Mouse (Mus musculus) MEL (cell line): ENCODE measurements around the gene Cbfa2t2. TPM values are rescaled to one million over a fixed set of nuclear protein-coding genes. Genes with fewer than 3 reads are reported as not detected.

Experiments used
- DNase-seq: peaks from one replicate; pipeline ENCODE4 v3.0.0; 2011; ENCODE audit warnings: low read depth, low spot score
- H3K27ac ChIP-seq: 2 replicates; pipeline ENCODE4 v1.5.1; 2012; ENCODE audit warnings: low read depth, mild to moderate bottlenecking, control low read depth, low read length, moderate library complexity; ENCODE audit not compliant: control insufficient read depth
- H3K27me3 ChIP-seq, 2 experiments: fragments of 150-350 bp in 1 of 2; sonication (generic) in 1 of 2; 2 replicates each; pipeline ENCODE4 v1.6.1; 2012; ENCODE audit warnings: low read length in 2 of 2, mild to moderate bottlenecking in 2 of 2, improper control_type of control experiment in 1 of 2, moderate library complexity in 1 of 2; ENCODE audit not compliant: insufficient read depth in 2 of 2, control insufficient read depth in 1 of 2
- H3K36me3 ChIP-seq, 2 experiments: 2 replicates each; pipeline ENCODE4 v1.6.1; 2012 to 2014; ENCODE audit warnings: low read length in 2 of 2, improper control_type of control experiment in 1 of 2, inconsistent platforms in 1 of 2, mild to moderate bottlenecking in 1 of 2; ENCODE audit not compliant: insufficient read depth in 2 of 2, control insufficient read depth in 1 of 2
- H3K4me1 ChIP-seq, 2 experiments: fragments of 150-350 bp in 1 of 2; sonication (generic) in 1 of 2; 2 replicates each; pipeline ENCODE4 v1.6.1; 2012; ENCODE audit warnings: low read length in 2 of 2, improper control_type of control experiment in 1 of 2, mild to moderate bottlenecking in 1 of 2; ENCODE audit not compliant: insufficient read depth in 2 of 2, control insufficient read depth in 1 of 2
- H3K4me3 ChIP-seq, 2 experiments: fragments of 150-350 bp in 1 of 2; sonication (generic) in 1 of 2; 2 replicates each; pipeline ENCODE4 v1.5.1; 2012; ENCODE audit warnings: low read depth in 2 of 2, low read length in 2 of 2, mild to moderate bottlenecking in 2 of 2, moderate library complexity in 2 of 2, control low read depth in 1 of 2, improper control_type of control experiment in 1 of 2; ENCODE audit not compliant: control insufficient read depth in 1 of 2, insufficient read depth in 1 of 2
- H3K79me2 ChIP-seq: 2 replicates; pipeline ENCODE4 v1.6.1; 2012; ENCODE audit warnings: mild to moderate bottlenecking, low read length, moderate library complexity; ENCODE audit not compliant: control insufficient read depth, poor library complexity, insufficient read depth
- H3K9ac ChIP-seq: 2 replicates; pipeline ENCODE4 v1.6.1; 2012; ENCODE audit warnings: low read depth, mild to moderate bottlenecking, control low read depth, low read length, moderate library complexity; ENCODE audit not compliant: control insufficient read depth, poor library complexity, severe bottlenecking
- H3K9me3 ChIP-seq: fragments of 150-350 bp; sonication (generic); replicated peaks from 2 replicates; pipeline ENCODE4 v1.6.1; 2012; ENCODE audit warnings: mild to moderate bottlenecking, low read length, improper control_type of control experiment, moderate library complexity; ENCODE audit not compliant: insufficient read depth
- BHLHE40 ChIP-seq: IDR thresholded peaks from 2 replicates; pipeline ENCODE4 v1.6.1; 2012; ENCODE audit warnings: low read depth, mild to moderate bottlenecking, inconsistent platforms, low read length, improper control_type of control experiment, borderline replicate concordance
- E2F4 ChIP-seq: IDR thresholded peaks from 2 replicates; pipeline ENCODE4 v1.6.1; 2011; ENCODE audit warnings: low read depth, low read length, improper control_type of control experiment, borderline replicate concordance
- ETS1 ChIP-seq: IDR thresholded peaks from 2 replicates; pipeline ENCODE4 v1.6.1; 2012; ENCODE audit warnings: low read depth, mild to moderate bottlenecking, inconsistent platforms, low read length, improper control_type of control experiment, moderate library complexity
- GABPA ChIP-seq: IDR thresholded peaks from 2 replicates; pipeline ENCODE4 v1.6.1; 2012; ENCODE audit warnings: low read depth, mild to moderate bottlenecking, inconsistent platforms, low read length, improper control_type of control experiment, moderate library complexity
- KAT2A ChIP-seq: conservative IDR thresholded peaks from 2 replicates; pipeline ENCODE4 v1.6.1; 2012; ENCODE audit warnings: low read depth, low read length, improper control_type of control experiment, inconsistent platforms
- MAX ChIP-seq: IDR thresholded peaks from 2 replicates; pipeline ENCODE4 v1.6.1; 2011; ENCODE audit warnings: low read length, improper control_type of control experiment
- MAZ ChIP-seq: IDR thresholded peaks from 2 replicates; pipeline ENCODE4 v1.6.1; 2012; ENCODE audit warnings: low read depth, mild to moderate bottlenecking, inconsistent platforms, low read length, improper control_type of control experiment
- MXI1 ChIP-seq: IDR thresholded peaks from 2 replicates; pipeline ENCODE4 v1.6.1; 2011; ENCODE audit warnings: mild to moderate bottlenecking, low read depth, low read length, improper control_type of control experiment
- NELFE ChIP-seq: IDR thresholded peaks from 2 replicates; pipeline ENCODE4 v1.6.1; 2011; ENCODE audit warnings: low read depth, low read length, improper control_type of control experiment
- NRF1 ChIP-seq: IDR thresholded peaks from 2 replicates; pipeline ENCODE4 v1.6.1; 2014; ENCODE audit warnings: low read depth, mild to moderate bottlenecking, inconsistent platforms, low read length, improper control_type of control experiment, moderate library complexity; ENCODE audit not compliant: poor library complexity, insufficient read depth, severe bottlenecking
- SIN3A ChIP-seq: IDR thresholded peaks from 2 replicates; pipeline ENCODE4 v1.6.1; 2012; ENCODE audit warnings: low read length, improper control_type of control experiment, inconsistent platforms
- TBP ChIP-seq: IDR thresholded peaks from 2 replicates; pipeline ENCODE4 v1.8.0; 2011; ENCODE audit warnings: low read depth, low read length, improper control_type of control experiment
- USF1 ChIP-seq: IDR thresholded peaks from 2 replicates; pipeline ENCODE4 v1.6.1; 2014; ENCODE audit warnings: low read depth, mild to moderate bottlenecking, inconsistent platforms, low read length, improper control_type of control experiment, moderate library complexity
- ZC3H11A ChIP-seq: IDR thresholded peaks from 2 replicates; pipeline ENCODE4 v1.6.1; 2012; ENCODE audit warnings: low read depth, mild to moderate bottlenecking, inconsistent platforms, low read length, improper control_type of control experiment
- polyA plus RNA-seq, 2 experiments: library from polyadenylated mRNA; stranded (reverse) in 1 of 2; unstranded in 1 of 2; fragments of >175 nt in 1 of 2; fragments of >200 nt in 1 of 2; gene quantifications; 2 replicates each; pipeline versions ENCODE4 v1.2.1 to v1.2.4; 2012; ENCODE audit warnings: low replicate concordance in 2 of 2, low read depth in 1 of 2; ENCODE audit not compliant: insufficient read length in 2 of 2, insufficient read depth in 1 of 2, missing spikeins in 1 of 2
- total RNA-seq: library from RNA; depleted of rRNA; stranded (reverse); fragments of 300-350 nt; gene quantifications from 2 replicates; pipeline ENCODE4 v1.2.3, GENCODE M21; 2012; rRNA removed

Gene Cbfa2t2
- total RNA-seq (5.9 and 8.9 TPM in 2 replicates), polyA plus RNA-seq (10 to 100 TPM in 1 of 2 experiments, not detected in 1; 23.1 TPM)

DNA sequence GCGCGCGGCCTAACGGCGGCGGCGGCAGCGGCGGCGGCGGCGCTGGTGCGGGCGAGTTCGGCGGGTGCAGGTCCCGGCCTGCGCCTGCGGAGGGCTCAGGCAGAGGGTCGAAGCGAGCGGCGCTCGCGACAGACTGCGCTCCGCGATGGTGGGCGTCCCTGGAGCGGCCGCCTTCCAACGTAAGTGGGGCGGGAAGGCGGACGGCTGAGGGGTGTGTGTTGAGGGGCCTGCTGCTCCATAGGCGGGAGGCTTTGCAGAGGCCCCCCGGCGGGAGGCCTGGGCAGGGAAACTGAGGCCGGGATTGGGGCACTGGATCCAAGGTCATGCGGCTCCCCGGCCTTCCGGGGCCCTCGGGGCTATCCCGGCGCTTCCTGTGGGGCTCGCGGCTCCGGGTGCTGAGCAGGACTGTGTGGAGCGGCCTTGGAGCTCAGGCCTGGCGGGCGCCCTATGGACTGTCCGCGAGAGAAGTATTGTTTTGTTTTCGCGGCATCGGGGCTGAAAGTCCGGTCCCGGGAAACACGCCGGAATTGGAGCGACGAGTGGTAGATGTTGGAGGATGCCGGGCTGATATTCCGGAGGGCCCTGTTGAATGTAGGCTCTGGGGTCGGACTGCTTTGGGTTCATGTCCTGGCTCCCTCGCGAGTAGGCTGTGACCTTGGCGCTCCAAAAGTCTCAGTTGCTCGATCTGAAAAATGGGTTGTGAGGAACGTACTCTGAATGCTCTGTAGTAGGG, at the start of gene Cbfa2t2:
Cbfa2t2 (plus strand) TSS at position 24 of the 733 bp plus-strand sequence.
- peaks cover 0 to 25% of the 10 kb centered on the region in 2 experiments; a peak in 2 of 4 replicates for H3K36me3 ChIP-seq
- H3K9me3 ChIP-seq: no peaks in the 10 kb centered on the region
- H3K9ac ChIP-seq: peak within 1 kb of the TSS; percentile 99
- H3K79me2 ChIP-seq: peaks cover 31% of the 10 kb centered on the region
- no peak for TF ChIP-seq BHLHE40
- TF ChIP-seq ZC3H11A: no peak
- TF ChIP-seq ETS1: 0 out of 2 replicates have a peak, but pooled peaks have one; percentile 15
- TF ChIP-seq SIN3A: peak; percentile 58; the same call in 1 of the 2 replicates
- no peak for TF ChIP-seq MAX
- TF ChIP-seq NRF1: no peak
- no peak for TF ChIP-seq E2F4
- no peak for TF ChIP-seq MAZ
- peak; percentile 31; the same call in 1 of the 2 replicates for TF ChIP-seq MXI1
- TF ChIP-seq NELFE: peak; percentile 26; the same call in 1 of the 2 replicates
- no peak; the same call in 1 of the 2 replicates for TF ChIP-seq KAT2A
- no peak for TF ChIP-seq USF1
- H3K4me1 ChIP-seq: peaks cover 2 to 15% of the 10 kb centered on the region in 2 experiments; a peak in 3 of 4 replicates
- H3K27ac ChIP-seq: peak within 1 kb of the TSS; percentile 46
- peak; percentile 75 for DNase-seq
- H3K27me3 ChIP-seq: no peaks in the 10 kb centered on the region
- peak within 1 kb of the TSS; percentile 96 to 99 for H3K4me3 ChIP-seq

DNA sequence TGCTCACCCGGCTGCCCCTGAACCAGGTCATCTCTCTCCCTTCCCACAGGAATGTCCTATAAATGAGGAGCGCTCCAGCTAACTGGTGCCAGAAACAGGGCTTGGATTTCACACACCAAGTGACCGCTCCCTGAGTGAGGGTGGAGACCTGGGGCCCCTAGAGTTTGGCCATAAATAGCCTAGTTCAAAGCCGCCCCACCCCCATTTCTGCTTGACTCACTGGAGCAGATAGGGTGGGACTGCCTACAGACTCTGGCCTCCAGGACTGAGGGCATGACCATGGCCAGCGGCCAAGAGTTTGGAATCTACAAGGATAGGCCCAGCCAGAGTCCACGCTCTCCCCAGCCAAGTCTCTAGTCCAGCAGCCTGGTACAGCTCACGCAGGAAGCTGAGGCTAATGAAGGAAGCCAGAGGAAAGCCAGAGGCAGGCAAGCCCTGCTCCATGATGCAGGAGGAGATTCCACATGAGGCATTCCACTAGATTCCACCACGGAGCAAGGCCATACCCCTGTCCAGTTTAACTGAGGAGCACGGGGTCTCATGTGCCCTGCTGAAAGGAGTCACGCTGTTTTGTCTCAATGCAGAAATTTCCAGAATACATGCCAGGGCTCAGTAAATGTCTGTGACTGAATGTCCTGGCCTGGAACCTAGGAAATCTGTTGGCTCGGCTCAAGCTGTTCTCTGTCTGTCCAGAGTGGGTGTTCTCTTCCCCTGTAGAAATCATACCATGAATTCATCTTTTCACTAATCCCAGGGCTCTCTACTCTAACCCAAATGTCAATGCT, 45.9 kb upstream of the Cbfa2t2 start:
- no peaks in the 10 kb centered on the region for H3K27me3 ChIP-seq
- TF ChIP-seq GABPA: no peak
- TF ChIP-seq TBP: no peak
- no peak for TF ChIP-seq KAT2A
- H3K9me3 ChIP-seq: no peaks in the 10 kb centered on the region
- H3K4me1 ChIP-seq: no peaks in the 10 kb centered on the region
- DNase-seq: no peak
- H3K9ac ChIP-seq: no peak overlapping the region
- H3K36me3 ChIP-seq: no peaks in the 10 kb centered on the region
- no peak overlapping the region for H3K27ac ChIP-seq
- no peaks in the 10 kb centered on the region for H3K79me2 ChIP-seq
- H3K4me3 ChIP-seq: no peak overlapping the region
